Mouse (Mus musculus) testis, adult 2 months (tissue): Measurements from ENCODE around the gene Ndrg3.

Source experiments
- CTCF ChIP-seq: fragments of 200-500 bp; IDR thresholded peaks from 2 replicates; pipeline ENCODE4 v1.5.1; 2012; ENCODE audit warnings: low read depth, mild to moderate bottlenecking, inconsistent platforms, low read length, moderate library complexity; ENCODE audit not compliant: control insufficient read depth, insufficient read depth, insufficient replicate concordance
- POLR2A ChIP-seq: fragments of 200-500 bp; IDR thresholded peaks from 2 replicates; pipeline ENCODE4 v1.6.1; 2012; ENCODE audit warnings: low read depth, mild to moderate bottlenecking, inconsistent platforms, low read length, moderate library complexity; ENCODE audit not compliant: control insufficient read depth

DNA sequence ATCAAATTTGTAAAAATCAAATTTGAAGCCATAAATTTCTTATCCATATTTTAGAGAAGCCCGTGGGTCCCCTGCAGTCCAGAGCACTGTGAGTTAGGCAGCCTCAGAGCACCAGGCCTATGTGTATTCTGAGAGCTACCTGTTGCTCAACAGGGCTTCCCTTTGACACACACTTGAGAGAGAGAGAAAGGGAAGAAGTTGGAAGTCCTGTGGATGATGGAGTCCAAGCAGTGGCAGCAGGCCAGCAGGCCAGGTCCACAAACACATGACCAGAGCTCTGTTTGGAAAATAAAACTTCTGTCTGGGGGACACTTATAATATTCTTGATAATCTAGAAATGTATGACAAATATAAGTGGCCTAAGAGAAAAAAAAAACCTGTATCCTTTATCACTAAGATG lies 58.4 kb downstream of the Ndrg3 start:
- TF ChIP-seq CTCF (no peak), POLR2A (no peak)
